Mouse (Mus musculus): ENCODE data around the gene Fance. TPM values are rescaled to one million over a fixed set of nuclear protein-coding genes. Genes with fewer than 3 reads are reported as not detected.
"Not testable (repeated sequence)": the region's sequence is repeated elsewhere in the genome, so short reads cannot be mapped to it uniquely, and the experiment has no call there.

Gene Fance
- total and polyA plus RNA-seq, 2 experiments from 2014 or later, result 13.8 to 14.1 TPM

GRCm38 (mm10) chr17:28349901-28350465 is 36.7 kb downstream of the Fance start:
- peak overlapping the region; percentile 69 for H3K4me3 ChIP-seq (ENCODE audit: low read depth, low read length)
- H3K4me2 ChIP-seq (ENCODE audit: low read depth, low read length), result peak overlapping the region; percentile 93
- TF ChIP-seq EP300 (IDR thresholded peaks at IDR 0.05; ENCODE audit: low read depth) (no peak), CTCF (IDR thresholded peaks at IDR 0.05; ENCODE audit: low read depth) (no peak)
- 1% methylated on average over 48 of the region's 54 CpGs for WGBS
- peaks cover 30% of the 10 kb centered on the region for H3K27me3 ChIP-seq (ENCODE audit: control insufficient read depth, insufficient read depth, low read length)
- no peaks in the 10 kb centered on the region for H3K9me3 ChIP-seq (replicated peaks; ENCODE audit: control insufficient read depth, low read length)
- H3K4me1 ChIP-seq (ENCODE audit: control insufficient read depth, insufficient read depth), result peaks cover 37% of the 10 kb centered on the region
- H3K36me3 ChIP-seq (replicated peaks; ENCODE audit: control insufficient read depth, insufficient read depth, low read length), result no peaks in the 10 kb centered on the region
- DNase-seq (ENCODE audit: low spot score), result no peak
- H3K27ac ChIP-seq (ENCODE audit: low read depth), result peak overlapping the region; percentile 92
- peak overlapping the region; percentile 83 for H3K9ac ChIP-seq (replicated peaks; ENCODE audit: low read depth, low read length)
- peak; percentile 53 for ATAC-seq (ENCODE audit: insufficient read depth, low read depth)

GRCm38 (mm10) chr17:28350466-28351352 is 37.4 kb downstream of the Fance start, which contains the start of gene Tead3:
TSS of gene Tead3 (minus strand) at chr17:28350817.
- Histone ChIP-seq H3K4me1 (ENCODE audit: control insufficient read depth, insufficient read depth) (peaks cover 29% of the 10 kb centered on the region), H3K27me3 (ENCODE audit: control insufficient read depth, insufficient read depth, low read length) (peaks cover 30% of the 10 kb centered on the region), H3K9me3 (replicated peaks; ENCODE audit: control insufficient read depth, low read length) (no peaks in the 10 kb centered on the region), H3K9ac (replicated peaks; ENCODE audit: low read depth, low read length) (peak within 1 kb of the TSS; percentile 83), H3K4me2 (ENCODE audit: low read depth, low read length) (peak within 1 kb of the TSS; percentile 93), H3K27ac (ENCODE audit: low read depth) (peak within 1 kb of the TSS; percentile 92), H3K36me3 (replicated peaks; ENCODE audit: control insufficient read depth, insufficient read depth, low read length) (no peaks in the 10 kb centered on the region), H3K4me3 (ENCODE audit: low read depth, low read length) (peak within 1 kb of the TSS; percentile 69)
- DNase-seq (ENCODE audit: low spot score) (peak; percentile 82), ATAC-seq (ENCODE audit: insufficient read depth, low read depth) (peak; percentile 79)
- WGBS, result under 1% methylated on average over 42 of the region's 73 CpGs
- TF ChIP-seq CTCF (IDR thresholded peaks at IDR 0.05; ENCODE audit: low read depth) (0 out of 2 replicates have a peak, but pooled peaks have one; percentile 17), EP300 (IDR thresholded peaks at IDR 0.05; ENCODE audit: low read depth) (no peak)

GRCm38 (mm10) chr17:28351353-28351890 is 38.1 kb downstream of the Fance start:
- Histone ChIP-seq H3K4me2 (ENCODE audit: low read depth, low read length) (peak overlapping the region; percentile 93), H3K9ac (replicated peaks; ENCODE audit: low read depth, low read length) (peak overlapping the region; percentile 83), H3K9me3 (replicated peaks; ENCODE audit: control insufficient read depth, low read length) (no peaks in the 10 kb centered on the region), H3K27ac (ENCODE audit: low read depth) (peak overlapping the region; percentile 80), H3K27me3 (ENCODE audit: control insufficient read depth, insufficient read depth, low read length) (peaks cover 35% of the 10 kb centered on the region), H3K36me3 (replicated peaks; ENCODE audit: control insufficient read depth, insufficient read depth, low read length) (no peaks in the 10 kb centered on the region), H3K4me1 (ENCODE audit: control insufficient read depth, insufficient read depth) (peaks cover 27% of the 10 kb centered on the region), H3K4me3 (ENCODE audit: low read depth, low read length) (peak overlapping the region; percentile 69)
- DNase-seq (ENCODE audit: low spot score), result no peak
- TF ChIP-seq EP300 (IDR thresholded peaks at IDR 0.05; ENCODE audit: low read depth) (no peak), CTCF (IDR thresholded peaks at IDR 0.05; ENCODE audit: low read depth) (no peak)
- WGBS, result 2% methylated on average over 29 of the region's 29 CpGs
- no peak for ATAC-seq (ENCODE audit: insufficient read depth, low read depth)

- TF ChIP-seq CTCF (IDR thresholded peaks at IDR 0.05; ENCODE audit: low read depth) (no peak), EP300 (IDR thresholded peaks at IDR 0.05; ENCODE audit: low read depth) (no peak)
- Histone ChIP-seq H3K4me3 (ENCODE audit: low read depth, low read length) (no peak overlapping the region), H3K27me3 (ENCODE audit: control insufficient read depth, insufficient read depth, low read length) (peaks cover 41% of the 10 kb centered on the region), H3K4me2 (ENCODE audit: low read depth, low read length) (no peak overlapping the region), H3K9me3 (replicated peaks; ENCODE audit: control insufficient read depth, low read length) (no peaks in the 10 kb centered on the region), H3K36me3 (replicated peaks; ENCODE audit: control insufficient read depth, insufficient read depth, low read length) (no peaks in the 10 kb centered on the region), H3K27ac (ENCODE audit: low read depth) (no peak overlapping the region), H3K4me1 (ENCODE audit: control insufficient read depth, insufficient read depth) (peaks cover 26% of the 10 kb centered on the region), H3K9ac (replicated peaks; ENCODE audit: low read depth, low read length) (no peak overlapping the region)
- no peak for DNase-seq (ENCODE audit: low spot score)
- WGBS, result 51% methylated on average over 11 of the region's 11 CpGs
- ATAC-seq (ENCODE audit: insufficient read depth, low read depth), result no peak
These were observed 38.7 kb downstream of the Fance start for GRCm38 (mm10) chr17:28352018-28352417.

GRCm38 (mm10) chr17:28355871-28356270 is 42.6 kb downstream of the Fance start:
- no peaks in the 10 kb centered on the region for H3K36me3 ChIP-seq (replicated peaks; ENCODE audit: control insufficient read depth, insufficient read depth, low read length)
- ATAC-seq (ENCODE audit: insufficient read depth, low read depth), result peak; percentile 45; the same call in 1 of the 2 replicates
- WGBS, result 61% methylated on average over 12 of the region's 12 CpGs
- no peak for TF ChIP-seq CTCF (IDR thresholded peaks at IDR 0.05; ENCODE audit: low read depth)
- TF ChIP-seq EP300 (IDR thresholded peaks at IDR 0.05; ENCODE audit: low read depth), result no peak
- no peak overlapping the region for H3K9ac ChIP-seq (replicated peaks; ENCODE audit: low read depth, low read length)
- no peaks in the 10 kb centered on the region for H3K9me3 ChIP-seq (replicated peaks; ENCODE audit: control insufficient read depth, low read length)
- H3K4me1 ChIP-seq (ENCODE audit: control insufficient read depth, insufficient read depth), result peaks cover 12% of the 10 kb centered on the region; the same call in 1 of the 2 replicates
- H3K27ac ChIP-seq (ENCODE audit: low read depth), result no peak overlapping the region
- H3K4me2 ChIP-seq (ENCODE audit: low read depth, low read length), result no peak overlapping the region
- peaks cover 72% of the 10 kb centered on the region for H3K27me3 ChIP-seq (ENCODE audit: control insufficient read depth, insufficient read depth, low read length)
- DNase-seq (ENCODE audit: low spot score), result peak; percentile 72
- no peak overlapping the region for H3K4me3 ChIP-seq (ENCODE audit: low read depth, low read length)

GRCm38 (mm10) chr17:28358576-28359261 is 45.4 kb downstream of the Fance start:
- not testable (repeated sequence) for H3K36me3 ChIP-seq (replicated peaks; ENCODE audit: control insufficient read depth, insufficient read depth, low read length); H3K4me3 ChIP-seq (ENCODE audit: low read depth, low read length)
- 24% methylated on average over 22 of the region's 24 CpGs for WGBS

More at GRCm38 (mm10) chr17:28358576-28359261, 45.4 kb downstream of the Fance start:
- H3K4me2 ChIP-seq (ENCODE audit: low read depth, low read length); H3K27ac ChIP-seq (ENCODE audit: low read depth); DNase-seq (ENCODE audit: low spot score); H3K9ac ChIP-seq (replicated peaks; ENCODE audit: low read depth, low read length); H3K9me3 ChIP-seq (replicated peaks; ENCODE audit: control insufficient read depth, low read length); ATAC-seq (ENCODE audit: insufficient read depth, low read depth): not testable (repeated sequence)
- 0 out of 2 replicates have a peak, but pooled peaks cover 11% of the 10 kb centered on the region for H3K4me1 ChIP-seq (ENCODE audit: control insufficient read depth, insufficient read depth)
- peaks cover 71% of the 10 kb centered on the region for H3K27me3 ChIP-seq (ENCODE audit: control insufficient read depth, insufficient read depth, low read length)
